37 mouse cellular contexts compared by ENCODE assay signal in the genomic region with DNA sequence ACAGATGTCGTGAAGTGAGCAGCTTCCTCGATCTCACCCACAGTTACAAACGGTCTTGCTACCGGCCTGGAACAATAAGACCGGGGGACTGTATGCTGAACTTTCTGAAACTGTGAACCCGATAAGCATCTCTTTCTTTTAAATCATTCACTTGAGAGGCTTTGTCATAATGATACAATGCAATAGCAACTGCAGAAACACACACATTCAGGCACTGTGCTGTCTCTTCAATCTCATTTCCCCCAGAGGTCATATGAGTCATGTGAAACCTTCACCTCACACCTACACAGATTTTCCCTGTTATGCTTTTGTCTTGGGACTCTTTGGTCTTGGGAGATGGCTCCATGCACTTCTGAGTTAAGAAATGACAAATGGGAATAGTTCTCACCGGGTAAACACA. TPM values are rescaled to one million over a fixed set of nuclear protein-coding genes. Genes with fewer than 3 reads are reported as not detected.
DNase-seq lines count a peak whose midpoint lies in the region; ATAC-seq lines count a peak whose summit lies in the region.
"Had no signal": no experiment of that assay in that cellular context is flagged by ENCODE, and none has a peak within 500 bp of the region (broad histone marks: within the 10 kb centered on the region; RNA-seq: fewer than 3 reads in every experiment).

No protein-coding gene starts in this region.

- H3K9ac ChIP-seq in hindbrain, embryonic 13.5 days: no peak overlapping the region
- no peak overlapping the region for H3K9ac ChIP-seq in hindbrain, embryonic 12.5 days
- no peak overlapping the region for H3K9ac ChIP-seq in neural tube, embryonic 13.5 days
- H3K9ac ChIP-seq: limb, embryonic 12.5 days; liver, embryonic 15.5 days; lung, embryonic 15.5 days; stomach, embryonic 15.5 days had no signal

- H3K27ac ChIP-seq in hindbrain, embryonic 13.5 days: peak overlapping the region; percentile 55; the same call in 1 of the 2 replicates
- H3K27ac ChIP-seq in hindbrain, embryonic 12.5 days: no peak overlapping the region
- H3K27ac ChIP-seq in neural tube, embryonic 13.5 days (replicated peaks): peak overlapping the region; percentile 30; the same call in 1 of the 2 replicates
- H3K27ac ChIP-seq: left cerebral cortex, adult 2 months; limb, embryonic 12.5 days; liver, embryonic 15.5 days; lung, embryonic 15.5 days; midbrain, embryonic 10.5 days; stomach, embryonic 15.5 days had no signal

- 42% methylated on average over 7 of the region's 7 CpGs for WGBS in hindbrain, embryonic 13.5 days
- WGBS in hindbrain, embryonic 12.5 days: 49% methylated on average over 7 of the region's 7 CpGs
- 42% methylated on average over 7 of the region's 7 CpGs for WGBS in neural tube, embryonic 13.5 days

- DNase-seq in neural tube, embryonic 10.5 days (ENCODE audit: extremely low spot score, low spot score): no peak
- peak; percentile 69 for DNase-seq in gonadal fat pad, adult 2 months (ENCODE audit: low read depth)
- no peak for DNase-seq in adrenal gland, postnatal 25 days
- no peak for DNase-seq in ovary, postnatal 36 days (ENCODE audit: low spot score)
- DNase-seq: adrenal gland, postnatal 14 days; cerebellum, adult 11-12 months; cerebellum, postnatal 10 days; heart, postnatal 14 days; kidney, adult 2 months; kidney, postnatal 36 days; right cerebral cortex, postnatal 25 days; thymus, postnatal 14 days had no signal

- no peaks in the 10 kb centered on the region for H3K36me3 ChIP-seq in hindbrain, embryonic 13.5 days
- no peaks in the 10 kb centered on the region for H3K36me3 ChIP-seq in hindbrain, embryonic 12.5 days
- H3K36me3 ChIP-seq in neural tube, embryonic 13.5 days: no peaks in the 10 kb centered on the region
- H3K36me3 ChIP-seq: limb, embryonic 12.5 days; liver, embryonic 15.5 days; lung, embryonic 15.5 days; midbrain, embryonic 10.5 days; stomach, embryonic 15.5 days had no signal

- no peak overlapping the region for H3K4me2 ChIP-seq in hindbrain, embryonic 13.5 days
- no peak overlapping the region for H3K4me2 ChIP-seq in hindbrain, embryonic 12.5 days (replicated peaks)
- no peak overlapping the region for H3K4me2 ChIP-seq in neural tube, embryonic 13.5 days
- H3K4me2 ChIP-seq: limb, embryonic 12.5 days; liver, embryonic 15.5 days; lung, embryonic 15.5 days; stomach, embryonic 15.5 days had no signal

- no peaks in the 10 kb centered on the region for H3K27me3 ChIP-seq in hindbrain, embryonic 13.5 days
- H3K27me3 ChIP-seq in hindbrain, embryonic 12.5 days: no peaks in the 10 kb centered on the region
- H3K27me3 ChIP-seq in neural tube, embryonic 13.5 days: no peaks in the 10 kb centered on the region
- H3K27me3 ChIP-seq: limb, embryonic 12.5 days; liver, embryonic 15.5 days; lung, embryonic 15.5 days; stomach, embryonic 15.5 days had no signal

- no peak for ATAC-seq in hindbrain, embryonic 13.5 days (ENCODE audit: low FRiP score)
- no peak for ATAC-seq in hindbrain, embryonic 12.5 days (ENCODE audit: low FRiP score)
- no peak for ATAC-seq in neural tube, embryonic 13.5 days (ENCODE audit: low read depth)
- ATAC-seq: forebrain, embryonic 16.5 days had no signal

- peaks cover 28% of the 10 kb centered on the region for H3K4me1 ChIP-seq in hindbrain, embryonic 13.5 days (replicated peaks)
- peaks cover 16% of the 10 kb centered on the region for H3K4me1 ChIP-seq in hindbrain, embryonic 12.5 days
- peaks cover 30% of the 10 kb centered on the region for H3K4me1 ChIP-seq in neural tube, embryonic 13.5 days (replicated peaks)
- H3K4me1 ChIP-seq: limb, embryonic 12.5 days; liver, embryonic 15.5 days; lung, embryonic 15.5 days; stomach, embryonic 15.5 days had no signal

- H3K4me3 ChIP-seq in hindbrain, embryonic 13.5 days: no peak overlapping the region
- no peak overlapping the region for H3K4me3 ChIP-seq in hindbrain, embryonic 12.5 days
- no peak overlapping the region for H3K4me3 ChIP-seq in neural tube, embryonic 13.5 days
- H3K4me3 ChIP-seq: erythroblast, embryonic 14.5 days; layer of hippocampus, adult 2 months; left cerebral cortex, adult 2 months; limb, embryonic 12.5 days; liver, embryonic 15.5 days; lung, embryonic 15.5 days; midbrain, embryonic 10.5 days; myocyte; stomach, embryonic 15.5 days had no signal

- no peaks in the 10 kb centered on the region for H3K9me3 ChIP-seq in hindbrain, embryonic 13.5 days
- H3K9me3 ChIP-seq in hindbrain, embryonic 12.5 days (replicated peaks): no peaks in the 10 kb centered on the region
- no peaks in the 10 kb centered on the region for H3K9me3 ChIP-seq in neural tube, embryonic 13.5 days
- H3K9me3 ChIP-seq: limb, embryonic 12.5 days; liver, embryonic 15.5 days; lung, embryonic 15.5 days; midbrain, embryonic 10.5 days; stomach, embryonic 15.5 days had no signal

RNA-seq across cellular contexts. Expression of a gene that starts 13.6 kb away (rescaled TPM):
- polyA plus RNA-seq in hindbrain, embryonic 13.5 days (2015; fragmentation: Nextera tagmentation; extraction: Ambion mirVana): 12.8 and 20.7 TPM in 2 replicates
- polyA plus RNA-seq in hindbrain, embryonic 12.5 days (2016; fragmentation: Nextera tagmentation; extraction: Ambion mirVana): 4.0 and 9.8 TPM in 2 replicates
- polyA plus RNA-seq in neural tube, embryonic 13.5 days (2015; fragmentation: Nextera tagmentation; extraction: Ambion mirVana): 30.1 and 30.9 TPM in 2 replicates
- polyA plus RNA-seq in gonadal fat pad, adult 2 months (2012; rRNA removed): 1.2 and 1.4 TPM in 2 replicates
- not detected in 2 replicates for total RNA-seq in adrenal gland, postnatal 25 days (2021)
- total RNA-seq: adrenal gland, postnatal 14 days; ES-E14; gastrocnemius, adult 8-10 months; granulocyte monocyte progenitor cell, adult 5-6 weeks; heart, postnatal 14 days; layer of hippocampus, adult 2 months; layer of hippocampus, postnatal 14 days; left cerebral cortex, adult 2 months; left cerebral cortex, postnatal 25 days; liver, adult 2 months; megakaryocyte progenitor cell, adult 5-6 weeks had no signal
- polyA plus RNA-seq: cortical plate, adult 2 months; erythroblast, embryonic 14.5 days; forebrain, embryonic 11.5 days; forebrain, embryonic 16.5 days; heart, embryonic 14.5 days; kidney, embryonic 16.5 days; limb, embryonic 12.5 days; liver, adult 2 months; liver, embryonic 15.5 days; midbrain, embryonic 10.5 days; midbrain, postnatal 0 days; myocyte had no signal
